Mouse (Mus musculus) heart, postnatal 0 days (tissue): ENCODE data around the gene Rgs13. TPM values are rescaled to one million over a fixed set of nuclear protein-coding genes. Genes with fewer than 3 reads are reported as not detected.

Source experiments
- ATAC-seq: fragments of 200-750 bp; cut with Nextera tagmentation; 2 replicates; pipeline ENCODE4 v1.8.0; 2017; ENCODE audit warnings: low read depth, moderate number of reproducible peaks, moderate library complexity; ENCODE audit not compliant: insufficient read depth
- DNase-seq: peaks from one replicate; pipeline ENCODE4 v3.0.0-alpha.2; 2016; ENCODE audit warnings: low spot score
- H3K27ac ChIP-seq: fragments of 300-500 bp; sonication (generic); 2 replicates; pipeline ENCODE4 v1.5.1; 2014; ENCODE audit warnings: low read depth, mild to moderate bottlenecking
- H3K27me3 ChIP-seq: fragments of 300-500 bp; sonication (generic); 2 replicates; pipeline ENCODE4 v1.6.1; 2014; ENCODE audit warnings: low read length, mixed read lengths; ENCODE audit not compliant: control insufficient read depth, insufficient read depth
- H3K36me3 ChIP-seq: fragments of 300-500 bp; sonication (generic); replicated peaks from 2 replicates; pipeline ENCODE4 v1.6.1; 2014; ENCODE audit warnings: low read length, mixed read lengths; ENCODE audit not compliant: control insufficient read depth, insufficient read depth
- H3K4me1 ChIP-seq: fragments of 300-500 bp; sonication (generic); 2 replicates; pipeline ENCODE4 v1.6.1; 2014; ENCODE audit warnings: antibody characterized with exemption; ENCODE audit not compliant: control insufficient read depth, insufficient read depth
- H3K4me2 ChIP-seq: fragments of 300-500 bp; sonication (generic); 2 replicates; pipeline ENCODE4 v1.6.1; 2014; ENCODE audit warnings: low read depth, mild to moderate bottlenecking, low read length, moderate library complexity
- H3K4me3 ChIP-seq: fragments of 300-500 bp; sonication (generic); 2 replicates; pipeline ENCODE4 v1.5.1; 2014; ENCODE audit warnings: low read depth, low read length
- H3K9ac ChIP-seq: fragments of 300-500 bp; sonication (generic); replicated peaks from 2 replicates; pipeline ENCODE4 v1.6.1; 2014; ENCODE audit warnings: low read depth, low read length, mixed read lengths
- H3K9me3 ChIP-seq: fragments of 300-500 bp; sonication (generic); replicated peaks from 2 replicates; pipeline ENCODE4 v1.6.1; 2016; ENCODE audit warnings: low read length; ENCODE audit not compliant: control insufficient read depth
- CTCF ChIP-seq: IDR thresholded peaks from 2 replicates; pipeline ENCODE4 v1.5.1; 2016; ENCODE audit warnings: antibody characterized with exemption, control low read depth, low read depth
- EP300 ChIP-seq: IDR thresholded peaks from 2 replicates; pipeline ENCODE4 v1.6.1; 2016; ENCODE audit warnings: antibody characterized with exemption, low read depth
- WGBS: fragments of 180-500 bp; shearing (Covaris S2); extraction: QIAGEN DNeasy Blood & Tissue Kit; methylation state at CpG from one replicate; pipeline ENCODE4 v1.1.7; 2014; 5-methylcytosine and 5-hydroxymethylcytosine counted together
- polyA plus RNA-seq: library from polyadenylated mRNA; unstranded; fragments of >200 nt; fragmentation: Nextera tagmentation; extraction: Ambion mirVana; gene quantifications from 2 replicates; pipeline ENCODE4 v1.2.1, GENCODE M21; 2015
- total RNA-seq: library from RNA; depleted of rRNA; stranded (reverse); fragments of >200 nt; gene quantifications from 2 replicates; pipeline ENCODE4 v1.2.3, GENCODE M21; 2014; ENCODE audit warnings: low replicate concordance

Gene Rgs13
- total and polyA plus RNA-seq, 2 experiments from 2014 or later: 0.23 TPM; not detected in 1

- no peak for DNase-seq
- no peaks in the 10 kb centered on the region for H3K36me3 ChIP-seq
- no peak overlapping the region for H3K4me2 ChIP-seq
- no peaks in the 10 kb centered on the region for H3K9me3 ChIP-seq
- ATAC-seq: no peak
- no peak overlapping the region for H3K27ac ChIP-seq
- H3K4me1 ChIP-seq: no peaks in the 10 kb centered on the region
- TF ChIP-seq EP300 (no peak), CTCF (no peak)
- H3K4me3 ChIP-seq: no peak overlapping the region
- no peaks in the 10 kb centered on the region for H3K27me3 ChIP-seq
- H3K9ac ChIP-seq: no peak overlapping the region
These were observed 6.5 kb upstream of the Rgs13 start for GRCm38 (mm10) chr1:144183622-144184021.

- 88% methylated on average over 4 of the region's 4 CpGs for WGBS
- TF ChIP-seq CTCF (no peak), EP300 (no peak)
- Histone ChIP-seq H3K27ac (no peak overlapping the region), H3K9me3 (no peaks in the 10 kb centered on the region), H3K9ac (no peak overlapping the region), H3K36me3 (no peaks in the 10 kb centered on the region), H3K4me2 (no peak overlapping the region), H3K4me3 (no peak overlapping the region), H3K4me1 (no peaks in the 10 kb centered on the region), H3K27me3 (no peaks in the 10 kb centered on the region)
- DNase-seq: no peak
- no peak for ATAC-seq
These were observed 2.4 kb upstream of the Rgs13 start for GRCm38 (mm10) chr1:144179559-144179958.

GRCm38 (mm10) chr1:144178281-144178957 is 1.2 kb upstream of the Rgs13 start:
- no peak overlapping the region for H3K4me3 ChIP-seq
- no peak for DNase-seq
- no peak overlapping the region for H3K9ac ChIP-seq
- H3K27ac ChIP-seq: no peak overlapping the region
- no peaks in the 10 kb centered on the region for H3K27me3 ChIP-seq
- ATAC-seq: no peak
- no peaks in the 10 kb centered on the region for H3K9me3 ChIP-seq
- H3K4me2 ChIP-seq: no peak overlapping the region
- H3K4me1 ChIP-seq: no peaks in the 10 kb centered on the region
- TF ChIP-seq CTCF (no peak), EP300 (no peak)
- WGBS: 57% methylated on average over 9 of the region's 9 CpGs
- no peaks in the 10 kb centered on the region for H3K36me3 ChIP-seq

- Histone ChIP-seq H3K4me1 (no peaks in the 10 kb centered on the region), H3K4me2 (no peak overlapping the region), H3K9me3 (no peaks in the 10 kb centered on the region), H3K9ac (no peak overlapping the region), H3K4me3 (no peak overlapping the region), H3K27ac (no peak overlapping the region), H3K36me3 (no peaks in the 10 kb centered on the region), H3K27me3 (no peaks in the 10 kb centered on the region)
- DNase-seq (no peak), ATAC-seq (no peak)
- no peak for TF ChIP-seq CTCF
- no peak for TF ChIP-seq EP300
These were observed 448 bp upstream of the Rgs13 start for GRCm38 (mm10) chr1:144177620-144178019.

GRCm38 (mm10) chr1:144174760-144175159 is 2.4 kb downstream of the Rgs13 start:
- no peak for ATAC-seq
- no peaks in the 10 kb centered on the region for H3K4me1 ChIP-seq
- no peaks in the 10 kb centered on the region for H3K27me3 ChIP-seq
- H3K9ac ChIP-seq: no peak overlapping the region
- H3K9me3 ChIP-seq: no peaks in the 10 kb centered on the region
- no peak overlapping the region for H3K4me2 ChIP-seq
- no peak for DNase-seq
- H3K27ac ChIP-seq: no peak overlapping the region
- no peak for TF ChIP-seq EP300
- no peak overlapping the region for H3K4me3 ChIP-seq
- WGBS: 82% methylated on average over 6 of the region's 6 CpGs
- no peaks in the 10 kb centered on the region for H3K36me3 ChIP-seq

- Histone ChIP-seq H3K27ac (no peak overlapping the region), H3K9me3 (no peaks in the 10 kb centered on the region), H3K36me3 (no peaks in the 10 kb centered on the region), H3K4me3 (no peak overlapping the region), H3K4me1 (no peaks in the 10 kb centered on the region), H3K27me3 (no peaks in the 10 kb centered on the region), H3K9ac (no peak overlapping the region), H3K4me2 (no peak overlapping the region)
- DNase-seq: no peak
- no peak for TF ChIP-seq CTCF
- no peak for TF ChIP-seq EP300
- WGBS: 63% methylated on average over 2 of the region's 2 CpGs
- ATAC-seq: no peak
These were observed 3.6 kb downstream of the Rgs13 start for GRCm38 (mm10) chr1:144173568-144174036.
